Mouse (Mus musculus): ENCODE data around the gene Hyal2. TPM values are rescaled to one million over a fixed set of nuclear protein-coding genes. Genes with fewer than 3 reads are reported as not detected.

The Hyal2 gene
- total and polyA plus RNA-seq, 3 experiments = 31.3 to 32.0 TPM; not detected in 1

GRCm38 (mm10) chr9:107534408-107535202, 33.1 kb upstream of the Hyal2 start:
- Histone ChIP-seq H3K36me3 (ENCODE audit: control insufficient read depth in 1 of 2, insufficient read depth in 2 of 2, low read length in 2 of 2) (peaks cover 0 to 7% of the 10 kb centered on the region in 2 experiments; a peak in 2 of 4 replicates), H3K4me1 (ENCODE audit: control insufficient read depth in 1 of 2, insufficient read depth in 2 of 2, low read length in 2 of 2) (peaks cover 0 to 20% of the 10 kb centered on the region in 2 experiments; a peak in 1 of 4 replicates), H3K27me3 (ENCODE audit: control insufficient read depth in 1 of 2, insufficient read depth in 2 of 2, low read length in 2 of 2) (no peaks in the 10 kb centered on the region), H3K79me2 (ENCODE audit: control insufficient read depth, insufficient read depth, low read length, poor library complexity) (peaks cover 40% of the 10 kb centered on the region), H3K4me3 (ENCODE audit: control insufficient read depth in 1 of 2, insufficient read depth in 1 of 2, low read depth in 2 of 2, low read length in 2 of 2) (peak overlapping the region; percentile 78 to 87), H3K27ac (ENCODE audit: control insufficient read depth, low read depth, low read length) (peak overlapping the region; percentile 48), H3K9ac (ENCODE audit: control insufficient read depth, low read depth, low read length, poor library complexity, severe bottlenecking) (peak overlapping the region; percentile 87), H3K9me3 (replicated peaks; ENCODE audit: insufficient read depth, low read length) (no peaks in the 10 kb centered on the region)
- DNase-seq (ENCODE audit: low read depth, low spot score) = peak; percentile 67
- TF ChIP-seq UBTF (IDR thresholded peaks at IDR 0.05; ENCODE audit: borderline replicate concordance, insufficient read depth, low read depth, low read length) (peak; percentile 43; the same call in 1 of the 2 replicates), SIN3A (IDR thresholded peaks at IDR 0.05; ENCODE audit: low read length) (peak; percentile 45), MXI1 (IDR thresholded peaks at IDR 0.05; ENCODE audit: low read depth, low read length) (peak; percentile 65), CHD1 (IDR thresholded peaks at IDR 0.05; ENCODE audit: low read depth, low read length) (peak; percentile 76; the same call in 1 of the 2 replicates), HCFC1 (IDR thresholded peaks at IDR 0.05; ENCODE audit: low read depth, low read length) (no peak)

- Histone ChIP-seq H3K4me1 (ENCODE audit: control insufficient read depth in 1 of 2, insufficient read depth in 2 of 2, low read length in 2 of 2) (peaks cover 0 to 26% of the 10 kb centered on the region in 2 experiments; a peak in 1 of 4 replicates), H3K9ac (ENCODE audit: control insufficient read depth, low read depth, low read length, poor library complexity, severe bottlenecking) (no peak overlapping the region), H3K36me3 (ENCODE audit: control insufficient read depth in 1 of 2, insufficient read depth in 2 of 2, low read length in 2 of 2) (peaks cover 0 to 9% of the 10 kb centered on the region in 2 experiments; a peak in 2 of 4 replicates)
Observed at GRCm38 (mm10) chr9:107538231-107538630, 29.5 kb upstream of the Hyal2 start.

DNA sequence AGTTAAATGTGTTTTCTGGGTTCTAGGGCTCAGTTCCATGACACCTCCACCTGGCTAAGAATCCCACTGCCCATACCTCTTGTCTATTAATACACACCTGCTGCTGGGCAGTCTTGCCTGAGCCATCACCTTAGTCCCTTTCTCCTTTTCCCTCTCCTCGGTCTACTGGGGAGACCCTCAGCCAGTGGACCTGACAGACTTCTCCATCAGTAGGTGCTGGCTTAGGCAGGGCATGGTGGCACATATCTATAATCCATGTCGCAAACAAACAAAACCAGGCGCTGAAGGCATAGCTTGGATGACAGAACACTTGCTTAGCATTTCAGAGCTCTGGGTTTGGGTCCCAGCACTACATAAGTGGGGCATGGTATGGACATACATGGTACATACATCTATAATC, 29.0 kb upstream of the Hyal2 start:
- DNase-seq (ENCODE audit: low read depth, low spot score) = no peak
- H3K4me1 ChIP-seq (ENCODE audit: control insufficient read depth in 1 of 2, insufficient read depth in 2 of 2, low read length in 2 of 2) = peaks cover 0 to 23% of the 10 kb centered on the region in 2 experiments; a peak in 1 of 4 replicates

More at GRCm38 (mm10) chr9:107538231-107538630, 29.5 kb upstream of the Hyal2 start:
- no peak for TF ChIP-seq POLR2AphosphoS2 (IDR thresholded peaks at IDR 0.05; ENCODE audit: low read length)
- no peak for TF ChIP-seq ZC3H11A (IDR thresholded peaks at IDR 0.05; ENCODE audit: low read depth, low read length)
- no peak for TF ChIP-seq UBTF (IDR thresholded peaks at IDR 0.05; ENCODE audit: borderline replicate concordance, insufficient read depth, low read depth, low read length)
- TF ChIP-seq MYC (IDR thresholded peaks at IDR 0.05; ENCODE audit: low read depth, low read length) = no peak
- no peak for TF ChIP-seq ZNF384 (IDR thresholded peaks at IDR 0.05; ENCODE audit: low read depth, low read length)
- TF ChIP-seq TBP (IDR thresholded peaks at IDR 0.05; ENCODE audit: low read depth, low read length) = no peak
- TF ChIP-seq CHD2 (IDR thresholded peaks at IDR 0.05; ENCODE audit: low read length) = no peak
- no peak for TF ChIP-seq MYB (IDR thresholded peaks at IDR 0.05; ENCODE audit: low read depth, low read length)
- TF ChIP-seq USF1 (IDR thresholded peaks at IDR 0.05; ENCODE audit: low read depth, low read length) = no peak
- TF ChIP-seq MAFK (IDR thresholded peaks at IDR 0.05; ENCODE audit: borderline replicate concordance, low read depth, low read length) = no peak
- TF ChIP-seq EP300 (IDR thresholded peaks at IDR 0.05; ENCODE audit: low read depth in 1 of 2, low read length in 2 of 2) = no peak
- no peak for TF ChIP-seq MAX (IDR thresholded peaks at IDR 0.05; ENCODE audit: low read length)
- TF ChIP-seq BHLHE40 (IDR thresholded peaks at IDR 0.05; ENCODE audit: borderline replicate concordance, low read depth, low read length) = no peak
- no peak for TF ChIP-seq TCF12 (IDR thresholded peaks at IDR 0.05; ENCODE audit: low read depth, low read length)
- H3K4me3 ChIP-seq (ENCODE audit: control insufficient read depth in 1 of 2, insufficient read depth in 1 of 2, low read depth in 2 of 2, low read length in 2 of 2) = no peak overlapping the region
- no peak overlapping the region for H3K27ac ChIP-seq (ENCODE audit: control insufficient read depth, low read depth, low read length)
- peaks cover 45% of the 10 kb centered on the region for H3K79me2 ChIP-seq (ENCODE audit: control insufficient read depth, insufficient read depth, low read length, poor library complexity)
- DNase-seq (ENCODE audit: low read depth, low spot score) = no peak
- H3K27me3 ChIP-seq (ENCODE audit: control insufficient read depth in 1 of 2, insufficient read depth in 2 of 2, low read length in 2 of 2) = no peaks in the 10 kb centered on the region
- no peaks in the 10 kb centered on the region for H3K9me3 ChIP-seq (replicated peaks; ENCODE audit: insufficient read depth, low read length)

More for the DNA sequence above, 29.0 kb upstream of the Hyal2 start:
- TF ChIP-seq BHLHE40 (IDR thresholded peaks at IDR 0.05; ENCODE audit: borderline replicate concordance, low read depth, low read length) (no peak), USF2 (IDR thresholded peaks at IDR 0.05; ENCODE audit: borderline replicate concordance in 1 of 2, insufficient read depth in 1 of 2, low read depth in 1 of 2, low read length in 2 of 2) (no peak), MYC (IDR thresholded peaks at IDR 0.05; ENCODE audit: low read depth, low read length) (no peak), MYB (IDR thresholded peaks at IDR 0.05; ENCODE audit: low read depth, low read length) (no peak)
- H3K27ac ChIP-seq (ENCODE audit: control insufficient read depth, low read depth, low read length) = no peak overlapping the region
- no peaks in the 10 kb centered on the region for H3K27me3 ChIP-seq (ENCODE audit: control insufficient read depth in 1 of 2, insufficient read depth in 2 of 2, low read length in 2 of 2)
- peaks cover 45% of the 10 kb centered on the region for H3K79me2 ChIP-seq (ENCODE audit: control insufficient read depth, insufficient read depth, low read length, poor library complexity)
- peaks cover 0 to 9% of the 10 kb centered on the region in 2 experiments; a peak in 2 of 4 replicates for H3K36me3 ChIP-seq (ENCODE audit: control insufficient read depth in 1 of 2, insufficient read depth in 2 of 2, low read length in 2 of 2)
- no peak overlapping the region for H3K9ac ChIP-seq (ENCODE audit: control insufficient read depth, low read depth, low read length, poor library complexity, severe bottlenecking)
- no peaks in the 10 kb centered on the region for H3K9me3 ChIP-seq (replicated peaks; ENCODE audit: insufficient read depth, low read length)
- no peak overlapping the region for H3K4me3 ChIP-seq (ENCODE audit: control insufficient read depth in 1 of 2, insufficient read depth in 1 of 2, low read depth in 2 of 2, low read length in 2 of 2)

All from MEL (cell line).